8 mouse cellular contexts compared by ENCODE assay signal in genomic region chr5:135251079-135251454, GRCm38 (mm10). TPM values are rescaled to one million over a fixed set of nuclear protein-coding genes. Genes with fewer than 3 reads are reported as not detected.
DNase-seq lines count a peak whose midpoint lies in the region; ATAC-seq lines count a peak whose summit lies in the region.

Fzd9 (minus strand) TSS chr5:135251230.

- peak; percentile 58 for ATAC-seq in inflammation-experienced regulatory T-cells, adult 6 months
- peak; percentile 89 for ATAC-seq in megakaryocyte, adult 5-6 weeks (ENCODE audit: poor library complexity, severe bottlenecking)

- DNase-seq in adrenal gland, adult (ENCODE audit: inconsistent age in 2 of 2, low spot score in 1 of 2) = peak; percentile 90 to 96
- peak; percentile 96 for DNase-seq in embryo, embryonic 11 days
- peak; percentile 80 for DNase-seq in gastrocnemius, postnatal 25 days
- peak; percentile 70 to 72 for DNase-seq in left cerebral cortex, adult 8-10 months (ENCODE audit: low spot score in 2 of 2)
- peak; percentile 84 for DNase-seq in right cerebral cortex, adult 18-20 months
- peak; percentile 66 for DNase-seq in urinary bladder, adult 2 months (ENCODE audit: low spot score)

RNA-seq across cellular contexts. Expression of gene Fzd9, which starts in this region (rescaled TPM):
- total RNA-seq in gastrocnemius, postnatal 25 days (2021) = 10 to 100 TPM; 13.0 to 35.9 TPM
- polyA plus RNA-seq in inflammation-experienced regulatory T-cells, adult 6 months (2017; shearing (Covaris generic)) = under 1 TPM in 1 of 3 experiments, not detected in 2; 0.15 TPM
- total RNA-seq in left cerebral cortex, adult 8-10 months (2022) = 1 to 10 TPM; 4.3 to 6.5 (median 5.4) TPM
- not detected in 2 replicates for total RNA-seq in megakaryocyte, adult 5-6 weeks (2015)
- 0.26 TPM in 1 of 2 replicates, not detected in the other for total RNA-seq in megakaryocyte, adult 5-6 weeks (2017)
- polyA plus RNA-seq in urinary bladder, adult 2 months (2012; rRNA removed) = 0.07 and 0.11 TPM in 2 replicates

Comparison
In these comparisons a context has a peak if more than half of its experiments do, and no peak if none do; other contexts are left out.
1. Peak in every context shown above with its lines: DNase-seq and ATAC-seq.
2. RNA of gene Fzd9 (total RNA-seq): 13.0 to 35.9 TPM in gastrocnemius, postnatal 25 days and 4.3 to 6.5 TPM in left cerebral cortex, adult 8-10 months; 0.26 TPM in megakaryocyte, adult 5-6 weeks; every median in the first group is over 4 times any median in the second.
3. Peak in ATAC-seq in inflammation-experienced regulatory T-cells, adult 6 months; RNA of the gene not detected or under 1 TPM.
4. Peak in ATAC-seq in megakaryocyte, adult 5-6 weeks; RNA of the gene not detected or under 1 TPM.
5. Peak in DNase-seq in urinary bladder, adult 2 months; RNA of the gene not detected or under 1 TPM.